Comparison of ENCODE assay signal across 9 mouse cellular contexts in genomic region chr15:27715331-27715730, GRCm38 (mm10). TPM values are rescaled to one million over a fixed set of nuclear protein-coding genes. Genes with fewer than 3 reads are reported as not detected.
DNase-seq lines count a peak whose midpoint lies in the region; ATAC-seq and TF ChIP-seq lines count a peak whose summit lies in the region.
"Had no signal": no experiment of that assay in that cellular context is flagged by ENCODE, and none has a peak within 500 bp of the region (broad histone marks: within the 10 kb centered on the region; RNA-seq: fewer than 3 reads in every experiment).

No protein-coding gene starts in this region.

- no peak overlapping the region for H3K4me2 ChIP-seq in embryonic facial prominence, embryonic 11.5 days (ENCODE audit: low read depth, low read length)
- no peak overlapping the region for H3K4me2 ChIP-seq in neural tube, embryonic 14.5 days (ENCODE audit: low read depth, low read length)
- H3K4me2 ChIP-seq in kidney, postnatal 0 days (ENCODE audit: low read length): no peak overlapping the region
- H3K4me2 ChIP-seq: heart, embryonic 13.5 days had no signal

- peak; percentile 76 for TF ChIP-seq CTCF in kidney, postnatal 0 days (IDR thresholded peaks at IDR 0.05; ENCODE audit: low read depth)

- no peaks in the 10 kb centered on the region for H3K36me3 ChIP-seq in embryonic facial prominence, embryonic 11.5 days (replicated peaks; ENCODE audit: control insufficient read depth, insufficient read depth, low read depth, low read length)
- no peaks in the 10 kb centered on the region for H3K36me3 ChIP-seq in embryonic facial prominence, embryonic 10.5 days (replicated peaks)
- no peaks in the 10 kb centered on the region for H3K36me3 ChIP-seq in neural tube, embryonic 14.5 days (ENCODE audit: control insufficient read depth, insufficient read depth, low read length)
- H3K36me3 ChIP-seq in kidney, postnatal 0 days (ENCODE audit: insufficient read depth, low read length): no peaks in the 10 kb centered on the region
- H3K36me3 ChIP-seq: heart, embryonic 13.5 days had no signal

- ATAC-seq in embryonic facial prominence, embryonic 11.5 days (replicated peaks; ENCODE audit: insufficient number of reproducible peaks, low FRiP score, low TSS enrichment, low read depth): no peak
- ATAC-seq in neural tube, embryonic 14.5 days (ENCODE audit: low read depth): peak; percentile 44; the same call in 1 of the 2 replicates
- peak; percentile 97 for ATAC-seq in common myeloid progenitor, adult 5-6 weeks (replicated peaks; ENCODE audit: low read depth, poor library complexity, severe bottlenecking)
- ATAC-seq in kidney, postnatal 0 days (replicated peaks; ENCODE audit: low FRiP score, low read depth): peak; percentile 74; the same call in 1 of the 2 replicates
- ATAC-seq in megakaryocyte progenitor cell, adult 5-6 weeks (replicated peaks; ENCODE audit: poor library complexity): peak; percentile 99

- H3K9ac ChIP-seq in embryonic facial prominence, embryonic 11.5 days (replicated peaks; ENCODE audit: low read length): no peak overlapping the region
- no peak overlapping the region for H3K9ac ChIP-seq in neural tube, embryonic 14.5 days (replicated peaks; ENCODE audit: low read depth, low read length)
- H3K9ac ChIP-seq in kidney, postnatal 0 days (ENCODE audit: low read depth, low read length): peak overlapping the region; percentile 42; the same call in 1 of the 2 replicates
- H3K9ac ChIP-seq: heart, embryonic 13.5 days had no signal

- no peak overlapping the region for H3K27ac ChIP-seq in embryonic facial prominence, embryonic 11.5 days (replicated peaks; ENCODE audit: low read depth, low read length)
- H3K27ac ChIP-seq in embryonic facial prominence, embryonic 10.5 days (replicated peaks): no peak overlapping the region
- no peak overlapping the region for H3K27ac ChIP-seq in neural tube, embryonic 14.5 days (ENCODE audit: low read depth, low read length)
- H3K27ac ChIP-seq in kidney, postnatal 0 days: no peak overlapping the region
- H3K27ac ChIP-seq: heart, embryonic 13.5 days had no signal

- H3K9me3 ChIP-seq in embryonic facial prominence, embryonic 11.5 days (replicated peaks; ENCODE audit: control insufficient read depth, low read length): no peaks in the 10 kb centered on the region
- no peaks in the 10 kb centered on the region for H3K9me3 ChIP-seq in embryonic facial prominence, embryonic 10.5 days
- H3K9me3 ChIP-seq in neural tube, embryonic 14.5 days (ENCODE audit: control insufficient read depth, low read length): no peaks in the 10 kb centered on the region
- H3K9me3 ChIP-seq in kidney, postnatal 0 days (replicated peaks; ENCODE audit: low read length): no peaks in the 10 kb centered on the region
- H3K9me3 ChIP-seq: heart, embryonic 13.5 days had no signal

- WGBS in embryonic facial prominence, embryonic 11.5 days: 30% methylated on average over 3 of the region's 3 CpGs
- 24% methylated on average over 3 of the region's 3 CpGs for WGBS in embryonic facial prominence, embryonic 10.5 days
- 32% methylated on average over 3 of the region's 3 CpGs for WGBS in neural tube, embryonic 14.5 days
- 23% methylated on average over 3 of the region's 3 CpGs for WGBS in kidney, postnatal 0 days

- no peak overlapping the region for H3K4me3 ChIP-seq in embryonic facial prominence, embryonic 11.5 days (ENCODE audit: low read depth, low read length)
- H3K4me3 ChIP-seq in embryonic facial prominence, embryonic 10.5 days: no peak overlapping the region
- H3K4me3 ChIP-seq in neural tube, embryonic 14.5 days (ENCODE audit: low read depth, low read length): no peak overlapping the region
- no peak overlapping the region for H3K4me3 ChIP-seq in kidney, postnatal 0 days (replicated peaks; ENCODE audit: low read depth, low read length)
- H3K4me3 ChIP-seq: heart, embryonic 13.5 days had no signal

- H3K27me3 ChIP-seq in embryonic facial prominence, embryonic 11.5 days (ENCODE audit: control insufficient read depth, insufficient read depth, low read length): no peaks in the 10 kb centered on the region
- no peaks in the 10 kb centered on the region for H3K27me3 ChIP-seq in embryonic facial prominence, embryonic 10.5 days (replicated peaks; ENCODE audit: low read depth, poor library complexity, severe bottlenecking)
- no peaks in the 10 kb centered on the region for H3K27me3 ChIP-seq in neural tube, embryonic 14.5 days (ENCODE audit: control insufficient read depth, insufficient read depth, low read length)
- H3K27me3 ChIP-seq in kidney, postnatal 0 days (ENCODE audit: insufficient read depth, low read length): no peaks in the 10 kb centered on the region

- H3K4me1 ChIP-seq in embryonic facial prominence, embryonic 11.5 days (ENCODE audit: control insufficient read depth, insufficient read depth, low read length): no peaks in the 10 kb centered on the region
- 0 out of 2 replicates have a peak, but pooled peaks cover 3% of the 10 kb centered on the region for H3K4me1 ChIP-seq in embryonic facial prominence, embryonic 10.5 days
- no peaks in the 10 kb centered on the region for H3K4me1 ChIP-seq in neural tube, embryonic 14.5 days (ENCODE audit: control insufficient read depth, insufficient read depth, low read length)
- H3K4me1 ChIP-seq in kidney, postnatal 0 days (replicated peaks; ENCODE audit: insufficient read depth, low read length): no peaks in the 10 kb centered on the region
- H3K4me1 ChIP-seq: heart, embryonic 13.5 days had no signal

- peak; percentile 41 for DNase-seq in embryonic facial prominence, embryonic 11.5 days (ENCODE audit: low spot score)
- no peak for DNase-seq in embryonic facial prominence, embryonic 10.5 days (ENCODE audit: low spot score)
- DNase-seq in neural tube, embryonic 10.5 days (ENCODE audit: extremely low spot score, low spot score): no peak
- DNase-seq in kidney, postnatal 0 days (ENCODE audit: low spot score): peak; percentile 82
- DNase-seq in thymus, postnatal 36 days: peak; percentile 68 to 73

RNA-seq across cellular contexts. Expression of gene Otulinl, which starts 34.0 kb away (rescaled TPM):
- polyA plus RNA-seq in embryonic facial prominence, embryonic 11.5 days (2014; fragmentation: Nextera tagmentation; extraction: Ambion mirVana): 14.9 and 15.5 TPM in 2 replicates
- 6.8 and 7.9 TPM in 2 replicates for polyA plus RNA-seq in embryonic facial prominence, embryonic 10.5 days (2016; fragmentation: Nextera tagmentation; extraction: Ambion mirVana)
- polyA plus RNA-seq in neural tube, embryonic 14.5 days (2014; fragmentation: Nextera tagmentation; extraction: Ambion mirVana): 11.2 and 15.6 TPM in 2 replicates
- total RNA-seq in common myeloid progenitor, adult 5-6 weeks (2017): 18.7 and 19.6 TPM in 2 replicates
- 27.2 and 28.4 TPM in 2 replicates for polyA plus RNA-seq in kidney, postnatal 0 days (2015; fragmentation: Nextera tagmentation; extraction: Ambion mirVana)
- total RNA-seq in megakaryocyte progenitor cell, adult 5-6 weeks (2015): 69.7 and 87.3 TPM in 2 replicates
- total RNA-seq in megakaryocyte progenitor cell, adult 5-6 weeks (2017): 30.3 and 37.4 TPM in 2 replicates

Comparison
In these comparisons a context has a peak if more than half of its experiments do, and no peak if none do; other contexts are left out.
1. DNase-seq: peak in embryonic facial prominence, embryonic 11.5 days (single experiment), kidney, postnatal 0 days (single experiment) and thymus, postnatal 36 days (2 of 2); none in embryonic facial prominence, embryonic 10.5 days (single experiment) and neural tube, embryonic 10.5 days (single experiment).